Mouse (Mus musculus): ENCODE measurements at regions not wholly inside any gene's neighbourhood (a gene's known extent, or its start where the extent isn't known, plus 50 kb on each side); places are given as distances from the start of the nearest gene placed in this dataset. TPM values are rescaled to one million over a fixed set of nuclear protein-coding genes. Genes with fewer than 3 reads are reported as not detected.
A peak's percentile ranks its signal among the peaks of the same experiment; 100 is the strongest.

DNA sequence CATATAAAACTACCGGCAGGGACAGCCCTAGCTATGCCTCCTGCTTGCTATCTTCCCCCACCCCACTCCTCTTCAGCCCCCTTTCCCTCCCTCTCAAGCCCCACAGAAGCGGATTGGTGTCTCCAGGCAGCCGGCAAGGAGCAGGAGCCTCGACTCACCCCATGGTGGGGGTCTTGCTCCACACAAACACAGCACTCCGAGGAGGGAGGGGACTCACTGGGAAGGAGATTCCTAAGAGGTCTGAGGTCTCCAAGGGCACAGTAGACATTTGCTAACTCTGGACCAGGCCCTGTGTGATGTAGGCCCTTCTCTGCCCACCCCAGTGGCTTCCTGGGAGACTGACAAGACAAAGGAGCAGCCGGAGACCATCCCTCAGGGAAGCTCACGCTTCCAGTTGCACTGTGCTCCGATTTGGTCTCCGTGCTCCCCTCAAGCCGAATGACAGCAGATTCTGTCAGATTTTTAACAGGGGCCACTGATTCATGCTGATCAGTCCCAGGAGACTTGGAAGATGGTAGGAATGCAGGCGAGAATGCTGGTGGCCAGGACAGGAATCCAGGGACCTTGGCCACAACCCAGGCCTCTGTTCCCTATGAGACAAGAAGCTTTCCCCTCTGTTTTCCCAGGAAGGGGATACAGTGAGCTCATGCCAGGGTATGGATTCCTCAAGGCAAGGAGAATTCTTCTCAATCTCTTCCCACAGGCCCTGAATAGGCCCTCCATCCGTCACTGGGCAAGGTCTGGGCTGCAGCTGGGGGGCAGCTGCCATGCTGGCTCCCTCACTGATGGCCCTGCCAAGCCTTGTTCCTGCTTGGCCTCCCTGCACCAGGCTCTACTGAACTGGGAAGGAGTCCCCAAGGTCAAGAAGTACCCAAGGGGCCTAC, 55.2 kb upstream of the Dlk1 start:
- DNase-seq (no peak), ATAC-seq (ENCODE audit: low read depth) (no peak)
- Histone ChIP-seq H3K9me3 (replicated peaks) (no peaks in the 10 kb centered on the region), H3K27me3 (peaks cover 10% of the 10 kb centered on the region), H3K4me1 (replicated peaks) (peaks cover 28% of the 10 kb centered on the region), H3K36me3 (no peaks in the 10 kb centered on the region), H3K9ac (no peak overlapping the region), H3K4me3 (replicated peaks) (no peak overlapping the region), H3K27ac (no peak overlapping the region), H3K4me2 (no peak overlapping the region)
- WGBS (ENCODE audit: insufficient replicate concordance), result 50% methylated on average over 12 of the region's 12 CpGs

DNA sequence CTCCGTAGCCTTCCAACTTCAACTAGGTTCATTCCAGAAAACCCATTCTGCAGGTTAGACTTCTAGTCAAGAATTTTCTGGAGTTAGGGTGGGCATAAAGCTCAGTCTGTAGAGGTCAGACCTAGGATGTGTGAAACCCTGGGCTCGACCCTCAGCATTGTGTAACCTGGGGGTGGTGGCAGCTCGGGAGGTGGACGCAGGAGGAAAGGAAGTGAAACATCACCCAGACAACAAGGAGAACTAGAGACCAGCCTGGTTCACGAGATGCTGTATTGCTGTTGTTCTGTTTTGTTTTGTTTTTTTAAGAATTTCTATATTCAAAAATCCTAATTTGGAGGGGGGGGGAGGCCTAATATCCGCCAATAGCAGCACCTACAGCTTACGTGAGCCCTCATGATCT, 54.1 kb upstream of the Dlk1 start:
- 44% methylated on average over 7 of the region's 7 CpGs for WGBS (ENCODE audit: insufficient replicate concordance)
- 0 out of 2 replicates have a peak, but pooled peaks cover 4% of the 10 kb centered on the region for H3K27me3 ChIP-seq
- no peak overlapping the region for H3K4me2 ChIP-seq
- no peaks in the 10 kb centered on the region for H3K9me3 ChIP-seq (replicated peaks)
- H3K27ac ChIP-seq, result no peak overlapping the region
- H3K9ac ChIP-seq, result no peak overlapping the region
- no peak overlapping the region for H3K4me3 ChIP-seq (replicated peaks)
- no peak for ATAC-seq (ENCODE audit: low read depth)
- H3K4me1 ChIP-seq (replicated peaks), result peaks cover 35% of the 10 kb centered on the region
- H3K36me3 ChIP-seq, result no peaks in the 10 kb centered on the region
- DNase-seq, result no peak

DNA sequence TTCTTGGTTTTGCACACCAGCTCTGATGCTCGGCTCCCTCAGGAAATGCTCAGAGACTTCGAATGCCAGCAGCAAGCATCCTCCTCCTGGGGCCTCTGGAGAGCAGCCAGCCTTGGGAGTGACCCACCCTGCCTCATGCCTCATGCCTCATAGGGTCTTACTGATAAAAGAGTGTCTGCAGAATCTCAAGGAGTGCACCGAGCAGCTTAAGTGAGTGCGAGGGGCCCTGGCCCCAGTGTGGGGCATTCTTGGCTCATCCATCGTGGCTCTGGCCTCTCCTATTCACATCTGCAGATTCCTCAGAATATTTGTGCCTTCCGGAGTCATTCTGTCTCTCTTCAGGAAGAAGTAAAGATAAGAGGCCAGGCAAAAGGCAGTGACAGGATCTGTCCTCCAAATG, 53.7 kb upstream of the Dlk1 start:
- Histone ChIP-seq H3K36me3 (no peaks in the 10 kb centered on the region), H3K27me3 (0 out of 2 replicates have a peak, but pooled peaks cover 4% of the 10 kb centered on the region), H3K9me3 (replicated peaks) (no peaks in the 10 kb centered on the region), H3K27ac (no peak overlapping the region), H3K4me1 (replicated peaks) (peaks cover 35% of the 10 kb centered on the region), H3K4me3 (replicated peaks) (no peak overlapping the region), H3K9ac (no peak overlapping the region), H3K4me2 (no peak overlapping the region)
- ATAC-seq (ENCODE audit: low read depth) (peak; percentile 47; the same call in 1 of the 2 replicates), DNase-seq (no peak)
- 15% methylated on average over 6 of the region's 6 CpGs for WGBS (ENCODE audit: insufficient replicate concordance)

DNA sequence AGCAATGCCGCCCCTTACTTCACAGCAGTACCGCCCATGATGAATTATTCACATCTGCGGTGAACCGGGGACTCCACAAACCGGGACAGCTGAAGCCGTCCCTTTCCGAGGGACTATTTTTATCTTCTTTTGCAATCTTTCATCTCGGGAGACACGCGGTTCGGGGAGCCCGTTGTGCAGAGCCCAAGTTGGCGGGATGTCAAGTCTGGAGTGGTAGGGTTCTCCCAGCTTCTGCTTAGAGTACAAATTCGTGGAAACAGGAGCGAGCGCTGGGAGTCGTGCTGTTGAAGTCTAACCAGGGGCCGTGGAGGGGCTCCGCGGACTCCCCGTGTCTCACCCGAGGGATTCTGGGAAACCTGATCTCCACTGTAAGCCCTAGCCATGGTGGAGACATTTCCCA, 53.0 kb upstream of the Dlk1 start:
- Histone ChIP-seq H3K4me3 (replicated peaks) (no peak overlapping the region), H3K9me3 (replicated peaks) (no peaks in the 10 kb centered on the region), H3K27ac (peak overlapping the region; percentile 29; the same call in 1 of the 2 replicates), H3K4me1 (replicated peaks) (peaks cover 35% of the 10 kb centered on the region), H3K9ac (no peak overlapping the region), H3K27me3 (0 out of 2 replicates have a peak, but pooled peaks cover 4% of the 10 kb centered on the region), H3K4me2 (peak overlapping the region; percentile 23; the same call in 1 of the 2 replicates), H3K36me3 (no peaks in the 10 kb centered on the region)
- no peak for ATAC-seq (ENCODE audit: low read depth)
- DNase-seq, result no peak
- 21% methylated on average over 22 of the region's 22 CpGs for WGBS (ENCODE audit: insufficient replicate concordance)

DNA sequence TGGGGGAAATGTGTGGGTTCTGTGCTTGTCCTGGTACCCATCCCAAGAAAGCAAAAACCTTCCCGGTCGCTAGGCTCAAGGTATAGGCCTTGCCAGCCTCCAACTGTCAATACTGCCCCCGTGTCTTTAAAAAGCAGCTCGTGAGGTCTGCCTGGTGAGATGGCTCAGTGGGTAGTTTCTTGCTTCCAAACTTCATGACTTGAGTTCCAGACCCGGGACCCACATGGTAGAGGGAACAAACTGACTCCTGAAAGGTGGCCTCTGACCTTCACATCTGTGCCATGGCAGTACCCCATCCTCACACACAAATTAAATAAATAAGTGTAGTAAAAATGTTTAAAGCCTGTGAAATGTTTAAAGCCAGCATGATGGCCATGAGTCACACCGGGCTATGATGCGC, 52.6 kb upstream of the Dlk1 start:
- Histone ChIP-seq H3K9ac (no peak overlapping the region), H3K27me3 (0 out of 2 replicates have a peak, but pooled peaks cover 4% of the 10 kb centered on the region), H3K36me3 (no peaks in the 10 kb centered on the region), H3K4me3 (replicated peaks) (no peak overlapping the region), H3K4me1 (replicated peaks) (peaks cover 35% of the 10 kb centered on the region), H3K27ac (peak overlapping the region; percentile 29; the same call in 1 of the 2 replicates), H3K4me2 (no peak overlapping the region), H3K9me3 (replicated peaks) (no peaks in the 10 kb centered on the region)
- ATAC-seq (ENCODE audit: low read depth) (no peak), DNase-seq (no peak)
- WGBS (ENCODE audit: insufficient replicate concordance), result 73% methylated on average over 7 of the region's 7 CpGs

DNA sequence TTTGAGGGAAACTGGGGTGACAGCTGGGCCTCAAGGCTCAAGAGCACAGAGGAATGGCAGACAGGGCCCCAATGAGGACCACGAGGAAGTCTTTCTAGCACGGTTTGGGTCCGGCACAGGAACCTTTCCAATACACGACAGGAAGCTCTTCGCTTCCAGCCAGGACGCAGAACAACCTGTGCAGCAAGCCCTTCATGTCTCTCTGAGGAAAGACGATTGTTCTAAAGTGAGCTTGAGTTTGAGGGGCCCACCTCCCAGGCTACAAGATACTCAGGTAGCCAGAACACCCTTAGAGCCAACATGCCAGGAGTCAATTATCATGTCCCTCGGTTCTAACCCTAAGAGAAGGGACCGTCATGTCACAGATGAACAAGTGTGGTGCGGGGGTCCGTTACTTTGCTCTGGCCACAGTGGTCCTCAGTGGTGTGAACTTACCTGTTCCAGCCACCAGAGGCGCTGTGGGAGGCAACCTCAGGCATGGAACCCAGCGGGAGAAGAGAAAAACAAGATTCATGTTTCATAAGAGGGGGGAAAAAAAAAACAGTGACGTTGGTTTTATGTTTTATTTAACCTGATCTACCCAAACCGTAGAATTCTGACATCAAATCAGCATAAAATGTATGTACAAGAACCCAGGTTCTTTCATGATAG, 51.6 kb upstream of the Dlk1 start:
- DNase-seq (no peak), ATAC-seq (ENCODE audit: low read depth) (no peak)
- 0 out of 2 replicates have a peak, but pooled peaks cover 4% of the 10 kb centered on the region for H3K27me3 ChIP-seq
- peaks cover 38% of the 10 kb centered on the region for H3K4me1 ChIP-seq (replicated peaks)
- H3K4me3 ChIP-seq (replicated peaks), result no peak overlapping the region
- no peak overlapping the region for H3K27ac ChIP-seq
- H3K9me3 ChIP-seq (replicated peaks), result no peaks in the 10 kb centered on the region
- no peak overlapping the region for H3K9ac ChIP-seq
- WGBS (ENCODE audit: insufficient replicate concordance), result 29% methylated on average over 15 of the region's 15 CpGs
- H3K36me3 ChIP-seq, result no peaks in the 10 kb centered on the region
- H3K4me2 ChIP-seq, result no peak overlapping the region

DNA sequence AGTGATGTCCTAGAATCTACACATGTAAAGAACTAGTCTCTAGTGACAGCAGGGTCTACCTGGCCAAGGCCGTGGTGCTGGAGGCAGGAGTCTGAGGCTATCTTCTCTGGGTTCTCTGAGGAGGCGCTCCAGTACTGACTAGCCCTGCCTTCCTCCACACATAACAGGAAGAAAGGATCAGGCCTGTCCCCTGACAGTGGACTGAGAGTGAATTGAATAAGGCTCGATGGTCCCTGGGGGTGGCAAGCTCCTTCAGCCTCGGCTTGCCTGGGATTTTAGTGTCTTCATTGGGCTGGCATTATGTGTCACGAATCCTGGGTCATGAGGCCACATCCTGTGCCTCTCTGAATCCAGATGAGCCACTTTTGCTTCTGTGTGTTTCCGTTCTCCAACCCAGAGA, 50.9 kb upstream of the Dlk1 start:
- H3K27me3 ChIP-seq, result 0 out of 2 replicates have a peak, but pooled peaks cover 4% of the 10 kb centered on the region
- 0 out of 2 replicates have a peak, but pooled peaks have one; percentile 3 for ATAC-seq (ENCODE audit: low read depth)
- peak overlapping the region; percentile 59 for H3K27ac ChIP-seq
- H3K9ac ChIP-seq, result no peak overlapping the region
- no peak overlapping the region for H3K4me2 ChIP-seq
- DNase-seq, result no peak
- H3K4me1 ChIP-seq (replicated peaks), result peaks cover 40% of the 10 kb centered on the region
- no peaks in the 10 kb centered on the region for H3K9me3 ChIP-seq (replicated peaks)
- H3K4me3 ChIP-seq (replicated peaks), result no peak overlapping the region
- H3K36me3 ChIP-seq, result no peaks in the 10 kb centered on the region
- 67% methylated on average over 6 of the region's 6 CpGs for WGBS (ENCODE audit: insufficient replicate concordance)

DNA sequence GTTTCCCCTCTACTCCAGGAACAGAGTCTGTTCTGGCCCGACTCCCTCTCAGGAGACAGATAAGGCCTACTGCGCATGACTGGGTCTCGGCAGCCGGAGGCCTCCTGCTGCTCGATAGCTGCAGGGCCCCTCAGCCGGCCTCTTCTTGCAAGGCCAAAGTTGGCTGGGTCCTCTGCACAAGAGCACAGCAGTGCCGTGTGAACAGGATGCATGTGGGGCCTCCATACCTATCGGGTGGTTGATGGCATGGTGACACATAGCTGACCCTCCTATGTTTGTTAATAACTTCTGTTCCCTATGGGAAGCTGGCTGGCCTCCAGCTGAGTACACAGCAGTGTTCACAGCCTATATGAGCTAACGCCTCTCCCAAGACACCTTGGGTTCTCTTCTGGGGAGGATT, 50.4 kb upstream of the Dlk1 start:
- DNase-seq (peak; percentile 20), ATAC-seq (ENCODE audit: low read depth) (peak; percentile 71)
- no peaks in the 10 kb centered on the region for H3K9me3 ChIP-seq (replicated peaks)
- WGBS (ENCODE audit: insufficient replicate concordance), result 24% methylated on average over 9 of the region's 9 CpGs
- H3K4me1 ChIP-seq (replicated peaks), result peaks cover 40% of the 10 kb centered on the region
- no peak overlapping the region for H3K4me2 ChIP-seq
- no peaks in the 10 kb centered on the region for H3K36me3 ChIP-seq
- peak overlapping the region; percentile 59; the same call in 1 of the 2 replicates for H3K27ac ChIP-seq
- 0 out of 2 replicates have a peak, but pooled peaks cover 4% of the 10 kb centered on the region for H3K27me3 ChIP-seq
- H3K4me3 ChIP-seq (replicated peaks), result no peak overlapping the region
- H3K9ac ChIP-seq, result no peak overlapping the region

Small RNA genes lying in the stretch of these regions (microRNA-seq; reads per million reads assigned to microRNA genes)
- gene Gm22234, result not detected
- not detected for gene Gm25297

Measured in liver, embryonic 13.5 days (tissue).